In the genomic region with DNA sequence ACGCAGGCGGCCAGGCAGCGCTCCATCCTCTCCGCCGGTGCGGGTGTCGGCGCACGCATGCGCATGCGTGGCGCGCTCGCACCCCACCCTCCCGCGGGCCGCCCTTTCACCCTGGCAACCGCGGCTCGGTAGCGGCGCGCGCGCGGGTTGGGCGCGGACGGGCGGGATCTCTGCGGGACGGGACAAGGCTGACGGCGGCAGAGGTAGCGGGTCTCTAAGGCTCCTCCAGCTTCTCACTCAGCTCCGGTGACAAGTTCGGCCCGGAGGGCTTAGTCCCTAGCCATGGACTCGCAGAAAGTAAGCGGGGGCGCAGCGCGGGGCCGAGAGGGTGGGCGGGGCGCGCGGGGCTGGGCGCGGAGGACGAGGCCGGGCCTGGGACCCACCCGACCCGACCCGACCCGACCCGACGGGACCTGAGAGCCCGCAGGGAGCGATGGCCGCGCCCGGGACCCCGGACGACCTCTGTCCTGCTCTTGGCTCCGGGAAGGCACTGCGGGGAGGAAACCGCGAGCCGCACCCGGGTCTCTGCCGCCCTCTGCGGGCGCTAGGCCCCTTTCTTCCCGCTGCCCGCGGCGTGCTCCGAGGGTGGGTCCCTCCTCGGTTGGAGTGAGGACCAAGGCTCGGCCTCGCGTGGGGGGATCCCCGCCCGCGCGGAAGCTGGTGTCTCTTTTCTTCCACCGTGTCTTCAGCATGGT, we compare ENCODE assay signal across 9 mouse cellular contexts. TPM values are rescaled to one million over a fixed set of nuclear protein-coding genes. Genes with fewer than 3 reads are reported as not detected.
DNase-seq lines count a peak whose midpoint lies in the region; ATAC-seq and TF ChIP-seq lines count a peak whose summit lies in the region.
"Had no signal": no experiment of that assay in that cellular context is flagged by ENCODE, and none has a peak within 500 bp of the region (broad histone marks: within the 10 kb centered on the region; RNA-seq: fewer than 3 reads in every experiment).

Fsd1l (plus strand) TSS at position 156 of the 695 bp plus-strand sequence.

- peak; percentile 94 for TF ChIP-seq POLR2A in brain, embryonic 14.5 days (IDR thresholded peaks at IDR 0.05; ENCODE audit: borderline replicate concordance, extremely low read depth, insufficient read depth, insufficient read length, poor library complexity, severe bottlenecking)
- no peak for TF ChIP-seq POLR2A in liver, adult 2 months (IDR thresholded peaks at IDR 0.05; ENCODE audit: extremely low read depth, insufficient read depth, low read length)
- TF ChIP-seq POLR2A in myocyte (IDR thresholded peaks at IDR 0.05; ENCODE audit: insufficient read length, low read depth), result peak; percentile 63

- H3K79me2 ChIP-seq in liver, adult 2 months (ENCODE audit: control insufficient read depth, insufficient read depth, low read length), result no peaks in the 10 kb centered on the region
- H3K79me2 ChIP-seq in myocyte (ENCODE audit: control insufficient read depth, insufficient read depth), result peaks cover 39% of the 10 kb centered on the region

- peak within 1 kb of the TSS; percentile 75 for H3K4me2 ChIP-seq in heart, embryonic 11.5 days
- peak within 1 kb of the TSS; percentile 82 for H3K4me2 ChIP-seq in kidney, embryonic 15.5 days
- H3K4me2 ChIP-seq in myocyte (ENCODE audit: low read depth), result peak within 1 kb of the TSS; percentile 75

- peak within 1 kb of the TSS; percentile 89 for H3K4me3 ChIP-seq in heart, embryonic 11.5 days (ENCODE audit: low read depth, low read length)
- peak within 1 kb of the TSS; percentile 83 for H3K4me3 ChIP-seq in kidney, embryonic 15.5 days (replicated peaks)
- H3K4me3 ChIP-seq in liver, adult 2 months (ENCODE audit: insufficient read depth, low read depth, low read length), result peak within 1 kb of the TSS; percentile 86
- H3K4me3 ChIP-seq in myocyte, result peak within 1 kb of the TSS; percentile 53

- WGBS in heart, embryonic 11.5 days (ENCODE audit: insufficient replicate concordance), result under 1% methylated on average over 78 of the region's 88 CpGs
- WGBS in kidney, embryonic 15.5 days, result under 1% methylated on average over 86 of the region's 88 CpGs
- under 1% methylated on average over 88 of the region's 88 CpGs for WGBS in liver, adult 2 months

- H3K27me3 ChIP-seq in heart, embryonic 11.5 days (ENCODE audit: control insufficient read depth, insufficient read depth, low read length), result no peaks in the 10 kb centered on the region
- H3K27me3 ChIP-seq in kidney, embryonic 15.5 days, result no peaks in the 10 kb centered on the region
- no peaks in the 10 kb centered on the region for H3K27me3 ChIP-seq in liver, adult 2 months (ENCODE audit: control insufficient read depth, insufficient read depth, low read length)
- no peaks in the 10 kb centered on the region for H3K27me3 ChIP-seq in myocyte (ENCODE audit: control insufficient read depth, insufficient read depth, insufficient read length)

- no peaks in the 10 kb centered on the region for H3K9me3 ChIP-seq in heart, embryonic 11.5 days (replicated peaks; ENCODE audit: control insufficient read depth, low read length)
- no peaks in the 10 kb centered on the region for H3K9me3 ChIP-seq in kidney, embryonic 15.5 days (replicated peaks)

- peak within 1 kb of the TSS; percentile 82 for H3K9ac ChIP-seq in heart, embryonic 11.5 days (ENCODE audit: low read depth, low read length)
- peak within 1 kb of the TSS; percentile 66 for H3K9ac ChIP-seq in kidney, embryonic 15.5 days
- peak within 1 kb of the TSS; percentile 70 for H3K9ac ChIP-seq in liver, adult 2 months (ENCODE audit: low read depth, low read length)

- H3K36me3 ChIP-seq in heart, embryonic 11.5 days (ENCODE audit: control insufficient read depth, insufficient read depth, low read length), result no peaks in the 10 kb centered on the region
- H3K36me3 ChIP-seq in kidney, embryonic 15.5 days, result no peaks in the 10 kb centered on the region
- no peaks in the 10 kb centered on the region for H3K36me3 ChIP-seq in liver, adult 2 months (ENCODE audit: control insufficient read depth, insufficient read depth, low read length)
- no peaks in the 10 kb centered on the region for H3K36me3 ChIP-seq in myocyte (ENCODE audit: control insufficient read depth, insufficient read depth)

- H3K27ac ChIP-seq in heart, embryonic 11.5 days (ENCODE audit: low read depth, low read length), result 0 out of 2 replicates have a peak within 1 kb of the TSS, but pooled peaks have one; percentile 12
- H3K27ac ChIP-seq in kidney, embryonic 15.5 days, result peak within 1 kb of the TSS; percentile 64
- no peak within 1 kb of the TSS for H3K27ac ChIP-seq in liver, adult 2 months (replicated peaks; ENCODE audit: insufficient read depth, low read depth, low read length)

- H3K4me1 ChIP-seq in heart, embryonic 11.5 days (ENCODE audit: control insufficient read depth, insufficient read depth, low read length), result no peaks in the 10 kb centered on the region; the same call in 1 of the 2 replicates
- H3K4me1 ChIP-seq in kidney, embryonic 15.5 days, result 0 out of 2 replicates have a peak, but pooled peaks cover 3% of the 10 kb centered on the region
- peaks cover 5% of the 10 kb centered on the region; the same call in 1 of the 2 replicates for H3K4me1 ChIP-seq in liver, adult 2 months (ENCODE audit: control insufficient read depth, insufficient read depth, low read length)

- TF ChIP-seq CTCF in brain, embryonic 14.5 days (IDR thresholded peaks at IDR 0.05; ENCODE audit: borderline replicate concordance, extremely low read depth, insufficient read depth, insufficient read length), result peak; percentile 35; the same call in 1 of the 2 replicates
- peak; percentile 43; the same call in 1 of the 2 replicates for TF ChIP-seq CTCF in liver, adult 2 months (IDR thresholded peaks at IDR 0.05; ENCODE audit: low read depth, low read length)

- ATAC-seq in erythroblast, adult 5-6 weeks (replicated peaks; ENCODE audit: low FRiP score, poor library complexity, severe bottlenecking), result peak; percentile 84
- ATAC-seq in heart, embryonic 11.5 days (replicated peaks; ENCODE audit: insufficient number of reproducible peaks, low FRiP score, low TSS enrichment), result peak; percentile 68
- peak; percentile 86 for ATAC-seq in kidney, embryonic 15.5 days (replicated peaks; ENCODE audit: low FRiP score)

- peak; percentile 45 to 51 for DNase-seq in B cell, adult 2 months
- peak; percentile 93 for DNase-seq in brain, embryonic 14.5 days (ENCODE audit: low read depth)
- peak; percentile 1 for DNase-seq in liver, adult 2 months (ENCODE audit: extremely low read depth, low read depth, low spot score)
- DNase-seq in spleen, postnatal 4 days (ENCODE audit: low spot score in 2 of 2), result peak; percentile 58 to 85

- H3ac ChIP-seq in myocyte (ENCODE audit: control insufficient read depth, insufficient read length), result peak within 1 kb of the TSS; percentile 19

TF ChIP-seq in myocyte, 11 proteins besides CTCF, POLR2A, EP300 and RAD21:
- TF ChIP-seq SRF (IDR thresholded peaks at IDR 0.05; ENCODE audit: control insufficient read depth, insufficient read length, low read depth) (no peak), POLR2AphosphoS2 (IDR thresholded peaks at IDR 0.05; ENCODE audit: insufficient read length, low read depth) (no peak), MYOD1 (IDR thresholded peaks at IDR 0.05; ENCODE audit: control insufficient read depth in 1 of 3, insufficient read length in 2 of 3, low read depth in 2 of 3) (peak in 1 of 3 experiments; percentile 24)

RNA-seq across cellular contexts. Expression of gene Fsd1l, which starts in this region (rescaled TPM):
- 24.9 and 27.1 TPM in 2 replicates for polyA plus RNA-seq in brain, embryonic 14.5 days (2012; rRNA removed)
- total RNA-seq in erythroblast, adult 5-6 weeks (2015; ENCODE audit: low replicate concordance), result 4.0 and 11.1 TPM in 2 replicates
- total RNA-seq in erythroblast, adult 5-6 weeks (2017; ENCODE audit: low replicate concordance), result 3.6 and 6.2 TPM in 2 replicates
- 6.4 and 11.6 TPM in 2 replicates for polyA plus RNA-seq in heart, embryonic 11.5 days (2014; fragmentation: Nextera tagmentation; extraction: Ambion mirVana)
- 9.6 and 11.5 TPM in 2 replicates for polyA plus RNA-seq in kidney, embryonic 15.5 days (2015; fragmentation: Nextera tagmentation; extraction: Ambion mirVana)
- total RNA-seq in liver, adult 2 months (2014; rRNA removed), result 0.54 and 0.74 TPM in 2 replicates
- 0.02 and 0.05 TPM in 2 replicates for polyA plus RNA-seq in liver, adult 2 months (2012; rRNA removed)
- polyA plus RNA-seq in myocyte (2012; fragmentation: generic; extraction: Trizol), result 1.2 TPM
- total RNA-seq: MEL had no signal

Comparison
In these comparisons a context has a peak if more than half of its experiments do, and no peak if none do; other contexts are left out.
1. Peak in DNase-seq, H3K4me3 ChIP-seq and H3K9ac ChIP-seq in liver, adult 2 months; RNA of the gene not detected or under 1 TPM.
2. DNase-seq: peak in every context shown above with its lines; median percentile 93 in brain, embryonic 14.5 days; 72 in spleen, postnatal 4 days; 48 in B cell, adult 2 months; 1 in liver, adult 2 months.